9 mouse cellular contexts compared by ENCODE assay signal in genomic region chrX:36744735-36745134, GRCm38 (mm10). TPM values are rescaled to one million over a fixed set of nuclear protein-coding genes. Genes with fewer than 3 reads are reported as not detected.
DNase-seq lines count a peak whose midpoint lies in the region; ATAC-seq and TF ChIP-seq lines count a peak whose summit lies in the region.
"Had no signal": no experiment of that assay in that cellular context is flagged by ENCODE, and none has a peak within 500 bp of the region (broad histone marks: within the 10 kb centered on the region; RNA-seq: fewer than 3 reads in every experiment).

No protein-coding gene starts in this region.

- H3K9me3 ChIP-seq in liver, embryonic 12.5 days (replicated peaks), result no peaks in the 10 kb centered on the region
- H3K9me3 ChIP-seq: limb, embryonic 15.5 days had no signal

- H3K4me2 ChIP-seq in liver, embryonic 12.5 days, result no peak overlapping the region

- intact Hi-C loops in heart, adult 2 months (cut with DNase I), result loop anchor here (5.0 kb wide), 1 partner anchor 102 kb away; no protein-coding TSS in a partner anchor
- intact Hi-C loops in left cerebral cortex, postnatal 36 days (cut with DNase I), result loop anchor here (5.0 kb wide), 1 partner anchor 102 kb away; no protein-coding TSS in a partner anchor

- H3K79me2 ChIP-seq in liver, adult 2 months (ENCODE audit: control insufficient read depth, insufficient read depth, low read length), result no peaks in the 10 kb centered on the region
- H3K79me2 ChIP-seq in heart, adult 2 months (replicated peaks; ENCODE audit: control insufficient read depth, insufficient read depth, low read length), result no peaks in the 10 kb centered on the region

- no peak overlapping the region for H3K4me3 ChIP-seq in liver, adult 2 months (ENCODE audit: insufficient read depth, low read depth, low read length)
- no peak overlapping the region for H3K4me3 ChIP-seq in liver, embryonic 12.5 days
- H3K4me3 ChIP-seq in heart, adult 2 months, result no peak overlapping the region

- TF ChIP-seq CTCF in liver, adult 2 months (IDR thresholded peaks at IDR 0.05; ENCODE audit: low read depth, low read length), result no peak
- peak; percentile 24 for TF ChIP-seq CTCF in heart, adult 2 months (IDR thresholded peaks at IDR 0.05)

- TF ChIP-seq POLR2A in liver, adult 2 months (IDR thresholded peaks at IDR 0.05; ENCODE audit: extremely low read depth, insufficient read depth, low read length), result no peak
- TF ChIP-seq POLR2A in heart, adult 2 months (IDR thresholded peaks at IDR 0.05; ENCODE audit: insufficient read depth, low read depth, low read length), result peak; percentile 53; the same call in 1 of the 2 replicates

- WGBS in liver, adult 2 months, result 67% methylated on average over 7 of the region's 7 CpGs
- 31% methylated on average over 7 of the region's 7 CpGs for WGBS in liver, embryonic 12.5 days (ENCODE audit: insufficient replicate concordance)
- WGBS in heart, adult 2 months, result 45% methylated on average over 7 of the region's 7 CpGs

- no peaks in the 10 kb centered on the region for H3K27me3 ChIP-seq in liver, adult 2 months (ENCODE audit: control insufficient read depth, insufficient read depth, low read length)
- H3K27me3 ChIP-seq in liver, embryonic 12.5 days (replicated peaks), result no peaks in the 10 kb centered on the region
- H3K27me3 ChIP-seq in heart, adult 2 months (ENCODE audit: control insufficient read depth, insufficient read depth, low read length), result no peaks in the 10 kb centered on the region
- H3K27me3 ChIP-seq: limb, embryonic 15.5 days had no signal

- H3K4me1 ChIP-seq in liver, adult 2 months (ENCODE audit: control insufficient read depth, insufficient read depth, low read length), result no peaks in the 10 kb centered on the region
- H3K4me1 ChIP-seq in liver, embryonic 12.5 days, result peaks cover 23% of the 10 kb centered on the region; the same call in 1 of the 2 replicates
- H3K4me1 ChIP-seq in heart, adult 2 months (ENCODE audit: control insufficient read depth, insufficient read depth, low read length), result no peaks in the 10 kb centered on the region; the same call in none of the 2 replicates
- H3K4me1 ChIP-seq: limb, embryonic 15.5 days had no signal

- no peak overlapping the region for H3K9ac ChIP-seq in liver, adult 2 months (ENCODE audit: low read depth, low read length)
- H3K9ac ChIP-seq in liver, embryonic 12.5 days, result no peak overlapping the region
- H3K9ac ChIP-seq in heart, adult 2 months (ENCODE audit: low read depth, low read length), result no peak overlapping the region
- H3K9ac ChIP-seq: limb, embryonic 15.5 days had no signal

- peak; percentile 39 for DNase-seq in liver, adult 2 months (ENCODE audit: extremely low read depth, low read depth, low spot score)
- DNase-seq in MEL-GATA-1-ER (ENCODE audit: extremely low read depth, low read depth), result peak; percentile 86
- DNase-seq in heart, adult 2 months, result peak; percentile 23 to 58
- DNase-seq in left cerebral cortex, postnatal 36 days (ENCODE audit: low spot score in 2 of 2), result peak; percentile 38 to 42
- DNase-seq in spleen, postnatal 4 days (ENCODE audit: low spot score in 2 of 2), result peak; percentile 28 to 56
- no peak for DNase-seq in neural tube, embryonic 10.5 days (ENCODE audit: extremely low spot score, low spot score)
- no peak for DNase-seq in cerebellum, adult 9-10 months

- TF ChIP-seq EP300 in heart, adult 2 months (IDR thresholded peaks at IDR 0.05; ENCODE audit: insufficient read depth, low read depth, low read length), result no peak

- no peak for ATAC-seq in liver, embryonic 12.5 days

- H3K27ac ChIP-seq in liver, adult 2 months (replicated peaks; ENCODE audit: insufficient read depth, low read depth, low read length), result no peak overlapping the region
- no peak overlapping the region for H3K27ac ChIP-seq in liver, embryonic 12.5 days
- H3K27ac ChIP-seq in heart, adult 2 months, result no peak overlapping the region; the same call in 1 of the 2 replicates
- H3K27ac ChIP-seq: limb, embryonic 15.5 days had no signal

- H3K36me3 ChIP-seq in liver, adult 2 months (ENCODE audit: control insufficient read depth, insufficient read depth, low read length), result no peaks in the 10 kb centered on the region
- no peaks in the 10 kb centered on the region for H3K36me3 ChIP-seq in liver, embryonic 12.5 days
- no peaks in the 10 kb centered on the region for H3K36me3 ChIP-seq in heart, adult 2 months (ENCODE audit: control insufficient read depth, insufficient read depth, low read length)
- H3K36me3 ChIP-seq: limb, embryonic 15.5 days had no signal

RNA-seq across cellular contexts. Expression of gene Slc25a43, which starts 1.3 kb away (rescaled TPM):
- total RNA-seq in liver, adult 2 months (2014; rRNA removed), result 0.18 and 0.20 TPM in 2 replicates
- polyA plus RNA-seq in liver, adult 2 months (2012; rRNA removed), result 0.09 and 0.24 TPM in 2 replicates
- polyA plus RNA-seq in liver, embryonic 12.5 days (2016; fragmentation: Nextera tagmentation; extraction: Ambion mirVana), result 1.0 and 1.2 TPM in 2 replicates
- not detected for total RNA-seq in heart, adult 2 months (2021)
- 0.37 and 0.59 TPM in 2 replicates for polyA plus RNA-seq in heart, adult 2 months (2012; rRNA removed)
- total RNA-seq in left cerebral cortex, postnatal 36 days (2021), result under 1 TPM; 0.35 to 0.48 TPM

RNA-seq across cellular contexts. Expression of gene Slc25a5, which starts 50.7 kb away (rescaled TPM):
- total RNA-seq in liver, adult 2 months (2014; rRNA removed), result 748 and 759 TPM in 2 replicates
- 693 and 735 TPM in 2 replicates for polyA plus RNA-seq in liver, adult 2 months (2012; rRNA removed)
- polyA plus RNA-seq in liver, embryonic 12.5 days (2016; fragmentation: Nextera tagmentation; extraction: Ambion mirVana), result 641 and 655 TPM in 2 replicates
- total RNA-seq in heart, adult 2 months (2021), result 100 to 1,000 TPM; 352 to 447 TPM
- 425 and 550 TPM in 2 replicates for polyA plus RNA-seq in heart, adult 2 months (2012; rRNA removed)
- total RNA-seq in left cerebral cortex, postnatal 36 days (2021), result 100 to 1,000 TPM; 312 to 340 TPM

Comparison
In these comparisons a context has a peak if more than half of its experiments do, and no peak if none do; other contexts are left out.
1. DNase-seq: peak in liver, adult 2 months (single experiment), MEL-GATA-1-ER (single experiment), heart, adult 2 months (2 of 2), left cerebral cortex, postnatal 36 days (2 of 2) and spleen, postnatal 4 days (2 of 2); none in neural tube, embryonic 10.5 days (single experiment) and cerebellum, adult 9-10 months (single experiment).